8 mouse cellular contexts compared by ENCODE assay signal in the genomic region with DNA sequence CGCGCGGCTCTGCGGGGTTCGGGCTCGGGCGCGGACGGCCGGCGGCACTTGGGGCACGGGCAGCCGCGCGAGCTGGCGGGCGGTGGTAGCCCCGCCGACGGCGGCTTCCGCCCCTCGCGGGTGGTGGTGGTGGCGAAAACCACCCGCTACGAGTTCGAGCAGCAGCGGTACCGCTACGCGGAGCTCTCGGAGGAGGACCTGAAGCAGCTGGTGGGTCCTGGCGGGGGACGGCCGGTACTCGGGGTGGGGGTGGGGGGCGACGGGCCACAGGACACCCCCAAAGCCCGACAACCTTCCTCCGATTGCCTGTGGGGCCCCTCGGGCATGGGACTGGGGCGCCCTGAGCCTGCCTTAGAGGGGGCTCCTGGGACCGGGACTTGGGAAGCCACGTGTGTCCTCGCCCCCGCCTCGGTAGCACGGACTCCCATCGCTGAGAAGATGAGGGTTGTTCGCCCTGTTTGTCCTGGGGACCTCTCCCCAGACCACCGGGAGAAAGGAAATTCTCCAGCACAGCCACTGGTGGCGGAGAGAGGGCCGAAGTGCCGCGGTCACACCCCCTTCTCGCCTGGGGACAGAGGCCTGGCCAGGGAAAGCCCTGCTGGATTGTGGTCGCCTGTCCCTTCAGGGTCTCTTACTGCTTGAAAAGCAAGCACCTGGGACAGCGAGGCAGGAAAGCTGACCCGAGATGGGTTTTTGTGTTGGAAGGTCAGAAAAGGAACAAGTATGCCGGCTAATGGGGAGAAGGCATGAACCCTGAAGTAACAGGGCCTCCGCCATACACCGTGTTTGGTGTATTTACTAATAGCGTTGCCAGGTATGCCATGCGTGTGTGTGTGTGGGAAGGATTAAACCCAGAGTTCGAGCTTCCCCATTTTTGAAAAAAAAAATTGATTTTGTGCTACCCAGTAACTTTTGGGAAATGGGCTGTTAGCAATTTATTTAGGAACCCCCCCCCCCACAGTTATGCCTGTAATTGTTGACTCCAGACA. TPM values are rescaled to one million over a fixed set of nuclear protein-coding genes. Genes with fewer than 3 reads are reported as not detected.
A peak's percentile ranks its signal among the peaks of the same experiment; 100 is the strongest.
DNase-seq lines count a peak whose midpoint lies in the region; ATAC-seq and TF ChIP-seq lines count a peak whose summit lies in the region.

No protein-coding gene starts in this region.

- peak overlapping the region; percentile 89 for H3K9ac ChIP-seq in forebrain, postnatal 0 days
- H3K9ac ChIP-seq in hindbrain, embryonic 15.5 days, result peak overlapping the region; percentile 80
- peak overlapping the region; percentile 90 for H3K9ac ChIP-seq in midbrain, embryonic 12.5 days (replicated peaks)

- intact Hi-C loops in left cerebral cortex, postnatal 4 days (cut with DNase I), result no loop called here

- H3K27me3 ChIP-seq in erythroblast, embryonic 14.5 days (ENCODE audit: control insufficient read depth), result no peaks in the 10 kb centered on the region
- no peaks in the 10 kb centered on the region for H3K27me3 ChIP-seq in forebrain, postnatal 0 days (ENCODE audit: insufficient read depth, low read length)
- H3K27me3 ChIP-seq in hindbrain, embryonic 15.5 days, result no peaks in the 10 kb centered on the region
- no peaks in the 10 kb centered on the region for H3K27me3 ChIP-seq in midbrain, embryonic 12.5 days

- H3K27ac ChIP-seq in forebrain, postnatal 0 days (ENCODE audit: low read depth, low read length), result peak overlapping the region; percentile 88
- peak overlapping the region; percentile 90 for H3K27ac ChIP-seq in hindbrain, embryonic 15.5 days (replicated peaks)
- peak overlapping the region; percentile 91 for H3K27ac ChIP-seq in midbrain, embryonic 12.5 days (replicated peaks)

- H3K4me3 ChIP-seq in erythroblast, embryonic 14.5 days (replicated peaks), result peak overlapping the region; percentile 89
- peak overlapping the region; percentile 90 for H3K4me3 ChIP-seq in forebrain, postnatal 0 days (ENCODE audit: low read depth, low read length)
- peak overlapping the region; percentile 84 for H3K4me3 ChIP-seq in hindbrain, embryonic 15.5 days
- H3K4me3 ChIP-seq in midbrain, embryonic 12.5 days, result peak overlapping the region; percentile 94

- no peaks in the 10 kb centered on the region for H3K9me3 ChIP-seq in erythroblast, embryonic 14.5 days (ENCODE audit: control insufficient read depth, low read length)
- H3K9me3 ChIP-seq in forebrain, postnatal 0 days (ENCODE audit: low read length), result no peaks in the 10 kb centered on the region
- no peaks in the 10 kb centered on the region for H3K9me3 ChIP-seq in hindbrain, embryonic 15.5 days
- no peaks in the 10 kb centered on the region for H3K9me3 ChIP-seq in midbrain, embryonic 12.5 days

- H3K36me3 ChIP-seq in erythroblast, embryonic 14.5 days (ENCODE audit: control insufficient read depth), result peaks cover 51% of the 10 kb centered on the region
- H3K36me3 ChIP-seq in forebrain, postnatal 0 days (ENCODE audit: insufficient read depth), result no peaks in the 10 kb centered on the region
- no peaks in the 10 kb centered on the region for H3K36me3 ChIP-seq in hindbrain, embryonic 15.5 days
- H3K36me3 ChIP-seq in midbrain, embryonic 12.5 days, result no peaks in the 10 kb centered on the region

- DNase-seq in forebrain, postnatal 0 days, result peak; percentile 41
- DNase-seq in left cerebral cortex, postnatal 4 days, result peak; percentile 50
- DNase-seq in spleen, postnatal 10 days (ENCODE audit: low spot score in 2 of 2), result peak; percentile 68 to 78

- peak; percentile 9; the same call in 1 of the 2 replicates for TF ChIP-seq CTCF in forebrain, postnatal 0 days (IDR thresholded peaks at IDR 0.05; ENCODE audit: low read depth)

- peaks cover 57% of the 10 kb centered on the region for H3K4me1 ChIP-seq in erythroblast, embryonic 14.5 days (ENCODE audit: control insufficient read depth)
- H3K4me1 ChIP-seq in forebrain, postnatal 0 days (ENCODE audit: insufficient read depth), result no peaks in the 10 kb centered on the region; the same call in 1 of the 2 replicates
- peaks cover 39% of the 10 kb centered on the region for H3K4me1 ChIP-seq in hindbrain, embryonic 15.5 days (replicated peaks)
- peaks cover 36% of the 10 kb centered on the region for H3K4me1 ChIP-seq in midbrain, embryonic 12.5 days

- ATAC-seq in erythroblast, adult 5-6 weeks (replicated peaks; ENCODE audit: low FRiP score, poor library complexity, severe bottlenecking), result no peak
- ATAC-seq in cerebellum, adult (ENCODE audit: insufficient number of reproducible peaks, low FRiP score, low TSS enrichment), result peak; percentile 29
- ATAC-seq in forebrain, postnatal 0 days, result peak; percentile 61
- peak; percentile 63 for ATAC-seq in hindbrain, embryonic 15.5 days (ENCODE audit: low FRiP score, low read depth)
- peak; percentile 56 for ATAC-seq in midbrain, embryonic 12.5 days (ENCODE audit: low FRiP score, low read depth)

- H3K4me2 ChIP-seq in forebrain, postnatal 0 days (ENCODE audit: low read depth), result peak overlapping the region; percentile 87
- peak overlapping the region; percentile 63 for H3K4me2 ChIP-seq in hindbrain, embryonic 15.5 days
- H3K4me2 ChIP-seq in midbrain, embryonic 12.5 days (replicated peaks), result peak overlapping the region; percentile 81

- 4% methylated on average over 65 of the region's 66 CpGs for WGBS in forebrain, postnatal 0 days
- under 1% methylated on average over 52 of the region's 66 CpGs for WGBS in hindbrain, embryonic 15.5 days
- under 1% methylated on average over 59 of the region's 66 CpGs for WGBS in midbrain, embryonic 12.5 days

RNA-seq across cellular contexts. Expression of gene Nadk2, which starts 0.8 kb away (rescaled TPM):
- polyA plus RNA-seq in erythroblast, embryonic 14.5 days (2012), result 7.3 and 10.8 TPM in 2 replicates
- total RNA-seq in erythroblast, adult 5-6 weeks (2015; ENCODE audit: low replicate concordance), result 252 and 320 TPM in 2 replicates
- total RNA-seq in erythroblast, adult 5-6 weeks (2017; ENCODE audit: low replicate concordance), result 514 and 775 TPM in 2 replicates
- total RNA-seq in forebrain, postnatal 0 days (2014; rRNA removed), result 30.7 and 33.3 TPM in 2 replicates
- 19.3 and 22.6 TPM in 2 replicates for polyA plus RNA-seq in forebrain, postnatal 0 days (2015; fragmentation: Nextera tagmentation; extraction: Ambion mirVana)
- polyA plus RNA-seq in hindbrain, embryonic 15.5 days (2015; fragmentation: Nextera tagmentation; extraction: Ambion mirVana), result 26.5 and 26.7 TPM in 2 replicates
- total RNA-seq in left cerebral cortex, postnatal 4 days (2021), result 10 to 100 TPM; 28.1 TPM
- 35.3 and 36.5 TPM in 2 replicates for polyA plus RNA-seq in midbrain, embryonic 12.5 days (2016; fragmentation: Nextera tagmentation; extraction: Ambion mirVana)
